Mouse (Mus musculus) heart, postnatal 36 days (tissue): ENCODE results near the gene Wdr92. TPM values are rescaled to one million over a fixed set of nuclear protein-coding genes. Genes with fewer than 3 reads are reported as not detected.
"Not testable (repeated sequence)": the region's sequence is repeated elsewhere in the genome, so short reads cannot be mapped to it uniquely, and the experiment has no call there.

ENCODE experiments used
- DNase-seq, 2 experiments: peaks; one replicate each; pipeline ENCODE4 v3.0.0; 2021 to 2022
- intact Hi-C: fragments of 180-260 bp; cut with DNase I; formaldehyde crosslinking; loops from one replicate; pipeline ENCODE4 v1.15.1; 2025
- total RNA-seq, 2 experiments: library from RNA; stranded (reverse); gene quantifications; 2 replicates each; pipeline ENCODE4 v1.2.3; 2021

Wdr92 gene
- total RNA-seq, 2 experiments from 2014 or later: 9.8 to 11.8 TPM

GRCm38 (mm10) chr11:17200936-17201335 lies 19.0 kb downstream of the Wdr92 start:
- no peak for DNase-seq
- intact Hi-C loops: no loop called here

GRCm38 (mm10) chr11:17202481-17202880 lies 20.6 kb downstream of the Wdr92 start:
- intact Hi-C loops: no loop called here
- DNase-seq: no peak

- DNase-seq: peak; percentile 95 to 97
- intact Hi-C loops: loop anchor here (1.0 to 10.0 kb wide), 6 partner anchors 45 to 707 kb away; partner anchors contain the start of genes C1d, Cnrip1, Fbxo48 and Plek
These were observed 29.6 kb downstream of the Wdr92 start, which contains the start of gene Pno1 for GRCm38 (mm10) chr11:17211258-17212140. TSS of gene Pno1 (minus strand) at chr11:17211568.

GRCm38 (mm10) chr11:17212141-17212495 lies 30.2 kb downstream of the Wdr92 start:
- DNase-seq: no peak
- intact Hi-C loops: loop anchor here (5.0 to 10.0 kb wide), 3 partner anchors 160 to 707 kb away; partner anchors contain the start of genes Cnrip1, Plek and Sec61g

- intact Hi-C loops: loop anchor here (5.0 to 10.0 kb wide), 3 partner anchors 161 to 708 kb away; partner anchors contain the start of genes Cnrip1, Plek and Sec61g
- no peak for DNase-seq
These were observed 31.1 kb downstream of the Wdr92 start for GRCm38 (mm10) chr11:17212903-17213509.

- intact Hi-C loops: loop anchor here (10.0 kb wide), 1 partner anchor 711 kb away; the partner anchor contains the start of gene Sec61g
- DNase-seq: no peak
These were observed 33.6 kb downstream of the Wdr92 start for GRCm38 (mm10) chr11:17215475-17215874.

GRCm38 (mm10) chr11:17221126-17221525 lies 39.2 kb downstream of the Wdr92 start:
- intact Hi-C loops: no loop called here
- DNase-seq: no peak

- intact Hi-C loops: no loop called here
- no peak for DNase-seq
These were observed 50.9 kb downstream of the Wdr92 start for GRCm38 (mm10) chr11:17232792-17233191.

- intact Hi-C loops: no loop called here
- DNase-seq: no peak
These were observed 54.6 kb downstream of the Wdr92 start for GRCm38 (mm10) chr11:17236449-17237037.

GRCm38 (mm10) chr11:17238598-17238997 lies 56.7 kb downstream of the Wdr92 start:
- DNase-seq, intact Hi-C loops: not testable (repeated sequence)

GRCm38 (mm10) chr11:17248715-17249114 lies 66.8 kb downstream of the Wdr92 start:
- intact Hi-C loops: no loop called here

GRCm38 (mm10) chr11:17256813-17257365 lies 75.0 kb downstream of the Wdr92 start:
- intact Hi-C loops: loop anchor here (2.0 to 5.0 kb wide), 3 partner anchors 46 to 750 kb away; partner anchors contain the start of genes Pno1 and Sec61g
- peak in 1 of 2 experiments; percentile 3 for DNase-seq

More at GRCm38 (mm10) chr11:17248715-17249114, 66.8 kb downstream of the Wdr92 start:
- DNase-seq: no peak

- intact Hi-C loops: loop anchor here (2.0 to 5.0 kb wide), 3 partner anchors 47 to 750 kb away; partner anchors contain the start of genes Pno1 and Sec61g
These were observed 75.5 kb downstream of the Wdr92 start, which contains the start of gene C1d for GRCm38 (mm10) chr11:17257443-17257842. TSS of gene C1d (plus strand) at chr11:17257579.

GRCm38 (mm10) chr11:17257861-17258260 lies 76.0 kb downstream of the Wdr92 start:
- intact Hi-C loops: loop anchor here (2.0 to 5.0 kb wide), 3 partner anchors 47 to 751 kb away; partner anchors contain the start of genes Pno1 and Sec61g
- no peak for DNase-seq

More at GRCm38 (mm10) chr11:17257443-17257842, 75.5 kb downstream of the Wdr92 start, which contains the start of gene C1d:
- peak; percentile 94 to 95 for DNase-seq

GRCm38 (mm10) chr11:17267176-17267575 lies 85.3 kb downstream of the Wdr92 start:
- DNase-seq: no peak
- intact Hi-C loops: no loop called here

GRCm38 (mm10) chr11:17268801-17269200 lies 86.9 kb downstream of the Wdr92 start:
- intact Hi-C loops: no loop called here

GRCm38 (mm10) chr11:17279959-17280358 lies 98.1 kb downstream of the Wdr92 start:
- DNase-seq: peak; percentile 24 to 37
- intact Hi-C loops: loop anchor here (5.0 to 10.0 kb wide), 3 partner anchors 177 to 875 kb away; partner anchors contain the start of gene Etaa1

More at GRCm38 (mm10) chr11:17268801-17269200, 86.9 kb downstream of the Wdr92 start:
- DNase-seq: peak in 1 of 2 experiments; percentile 16
